Mouse (Mus musculus): ENCODE measurements around the gene Cald1. TPM values are rescaled to one million over a fixed set of nuclear protein-coding genes. Genes with fewer than 3 reads are reported as not detected.

Cald1 gene
- polyA plus RNA-seq, 1 experiment = 8.0 TPM

GRCm38 (mm10) chr6:34709289-34709688 is 111.0 kb downstream of the Cald1 start:
- no peaks in the 10 kb centered on the region for H3K36me3 ChIP-seq (ENCODE audit: control insufficient read depth, insufficient read depth, low read length)
- H3K4me1 ChIP-seq (ENCODE audit: control insufficient read depth, insufficient read depth, insufficient read length) = no peaks in the 10 kb centered on the region
- no peak for TF ChIP-seq CTCF (IDR thresholded peaks at IDR 0.05; ENCODE audit: extremely low read depth, insufficient read depth, insufficient read length, insufficient replicate concordance)
- 25% methylated on average over 11 of the region's 11 CpGs for WGBS
- H3K27me3 ChIP-seq (ENCODE audit: control insufficient read depth, insufficient read depth, low read length) = no peaks in the 10 kb centered on the region
- H3K4me3 ChIP-seq (ENCODE audit: extremely low read depth, insufficient read depth, insufficient read length) = no peak overlapping the region
- DNase-seq (ENCODE audit: low read depth in 1 of 2, low spot score in 2 of 2) = no peak
- no peak overlapping the region for H3K27ac ChIP-seq (ENCODE audit: insufficient read depth, low read length)

GRCm38 (mm10) chr6:34709946-34710682 is 111.8 kb downstream of the Cald1 start:
- DNase-seq (ENCODE audit: low read depth in 1 of 2, low spot score in 2 of 2) = no peak
- no peaks in the 10 kb centered on the region for H3K27me3 ChIP-seq (ENCODE audit: control insufficient read depth, insufficient read depth, low read length)
- H3K27ac ChIP-seq (ENCODE audit: insufficient read depth, low read length) = no peak overlapping the region
- no peak overlapping the region for H3K4me3 ChIP-seq (ENCODE audit: extremely low read depth, insufficient read depth, insufficient read length)
- H3K36me3 ChIP-seq (ENCODE audit: control insufficient read depth, insufficient read depth, low read length) = no peaks in the 10 kb centered on the region
- H3K4me1 ChIP-seq (ENCODE audit: control insufficient read depth, insufficient read depth, insufficient read length) = no peaks in the 10 kb centered on the region
- TF ChIP-seq POLR2A (IDR thresholded peaks at IDR 0.05; ENCODE audit: low read depth, low read length) = no peak
- no peak for TF ChIP-seq CTCF (IDR thresholded peaks at IDR 0.05; ENCODE audit: extremely low read depth, insufficient read depth, insufficient read length, insufficient replicate concordance)
- 77% methylated on average over 14 of the region's 14 CpGs for WGBS

- WGBS = 92% methylated on average over 5 of the region's 5 CpGs
- no peak overlapping the region for H3K27ac ChIP-seq (ENCODE audit: insufficient read depth, low read length)
Observed at GRCm38 (mm10) chr6:34710848-34711247, 112.5 kb downstream of the Cald1 start.

GRCm38 (mm10) chr6:34711620-34712019 is 113.3 kb downstream of the Cald1 start:
- no peak for DNase-seq (ENCODE audit: low read depth in 1 of 2, low spot score in 2 of 2)
- Histone ChIP-seq H3K36me3 (ENCODE audit: control insufficient read depth, insufficient read depth, low read length) (no peaks in the 10 kb centered on the region), H3K27me3 (ENCODE audit: control insufficient read depth, insufficient read depth, low read length) (no peaks in the 10 kb centered on the region), H3K4me1 (ENCODE audit: control insufficient read depth, insufficient read depth, insufficient read length) (no peaks in the 10 kb centered on the region), H3K4me3 (ENCODE audit: extremely low read depth, insufficient read depth, insufficient read length) (no peak overlapping the region), H3K27ac (ENCODE audit: insufficient read depth, low read length) (no peak overlapping the region)
- WGBS = 88% methylated on average over 10 of the region's 10 CpGs
- TF ChIP-seq CTCF (IDR thresholded peaks at IDR 0.05; ENCODE audit: extremely low read depth, insufficient read depth, insufficient read length, insufficient replicate concordance) (no peak), POLR2A (IDR thresholded peaks at IDR 0.05; ENCODE audit: low read depth, low read length) (no peak)

More at GRCm38 (mm10) chr6:34710848-34711247, 112.5 kb downstream of the Cald1 start:
- Histone ChIP-seq H3K4me3 (ENCODE audit: extremely low read depth, insufficient read depth, insufficient read length) (no peak overlapping the region), H3K4me1 (ENCODE audit: control insufficient read depth, insufficient read depth, insufficient read length) (no peaks in the 10 kb centered on the region), H3K27me3 (ENCODE audit: control insufficient read depth, insufficient read depth, low read length) (no peaks in the 10 kb centered on the region), H3K36me3 (ENCODE audit: control insufficient read depth, insufficient read depth, low read length) (no peaks in the 10 kb centered on the region)
- DNase-seq (ENCODE audit: low read depth in 1 of 2, low spot score in 2 of 2) = no peak
- TF ChIP-seq POLR2A (IDR thresholded peaks at IDR 0.05; ENCODE audit: low read depth, low read length) (no peak), CTCF (IDR thresholded peaks at IDR 0.05; ENCODE audit: extremely low read depth, insufficient read depth, insufficient read length, insufficient replicate concordance) (no peak)

- DNase-seq (ENCODE audit: low read depth in 1 of 2, low spot score in 2 of 2) = no peak
- H3K4me1 ChIP-seq (ENCODE audit: control insufficient read depth, insufficient read depth, insufficient read length) = no peaks in the 10 kb centered on the region
- no peaks in the 10 kb centered on the region for H3K27me3 ChIP-seq (ENCODE audit: control insufficient read depth, insufficient read depth, low read length)
- WGBS = 80% methylated on average over 3 of the region's 4 CpGs
- H3K36me3 ChIP-seq (ENCODE audit: control insufficient read depth, insufficient read depth, low read length) = no peaks in the 10 kb centered on the region
- no peak for TF ChIP-seq CTCF (IDR thresholded peaks at IDR 0.05; ENCODE audit: extremely low read depth, insufficient read depth, insufficient read length, insufficient replicate concordance)
- no peak for TF ChIP-seq POLR2A (IDR thresholded peaks at IDR 0.05; ENCODE audit: low read depth, low read length)
- no peak overlapping the region for H3K4me3 ChIP-seq (ENCODE audit: extremely low read depth, insufficient read depth, insufficient read length)
- H3K27ac ChIP-seq (ENCODE audit: insufficient read depth, low read length) = no peak overlapping the region
Observed at GRCm38 (mm10) chr6:34713169-34713568, 114.9 kb downstream of the Cald1 start.

- no peak for DNase-seq (ENCODE audit: low read depth in 1 of 2, low spot score in 2 of 2)
- WGBS = 89% methylated on average over 8 of the region's 8 CpGs
- H3K27me3 ChIP-seq (ENCODE audit: control insufficient read depth, insufficient read depth, low read length) = no peaks in the 10 kb centered on the region
- H3K4me3 ChIP-seq (ENCODE audit: extremely low read depth, insufficient read depth, insufficient read length) = no peak overlapping the region
- TF ChIP-seq CTCF (IDR thresholded peaks at IDR 0.05; ENCODE audit: extremely low read depth, insufficient read depth, insufficient read length, insufficient replicate concordance) (no peak), POLR2A (IDR thresholded peaks at IDR 0.05; ENCODE audit: low read depth, low read length) (no peak)
- H3K27ac ChIP-seq (ENCODE audit: insufficient read depth, low read length) = no peak overlapping the region
- H3K4me1 ChIP-seq (ENCODE audit: control insufficient read depth, insufficient read depth, insufficient read length) = no peaks in the 10 kb centered on the region
- H3K36me3 ChIP-seq (ENCODE audit: control insufficient read depth, insufficient read depth, low read length) = no peaks in the 10 kb centered on the region
Observed at GRCm38 (mm10) chr6:34713777-34714176, 115.5 kb downstream of the Cald1 start.

GRCm38 (mm10) chr6:34714612-34715011 is 116.3 kb downstream of the Cald1 start:
- Histone ChIP-seq H3K27me3 (ENCODE audit: control insufficient read depth, insufficient read depth, low read length) (no peaks in the 10 kb centered on the region), H3K27ac (ENCODE audit: insufficient read depth, low read length) (no peak overlapping the region), H3K4me1 (ENCODE audit: control insufficient read depth, insufficient read depth, insufficient read length) (no peaks in the 10 kb centered on the region), H3K4me3 (ENCODE audit: extremely low read depth, insufficient read depth, insufficient read length) (no peak overlapping the region), H3K36me3 (ENCODE audit: control insufficient read depth, insufficient read depth, low read length) (no peaks in the 10 kb centered on the region)
- no peak for DNase-seq (ENCODE audit: low read depth in 1 of 2, low spot score in 2 of 2)
- 82% methylated on average over 4 of the region's 4 CpGs for WGBS
- TF ChIP-seq CTCF (IDR thresholded peaks at IDR 0.05; ENCODE audit: extremely low read depth, insufficient read depth, insufficient read length, insufficient replicate concordance) = no peak
- no peak for TF ChIP-seq POLR2A (IDR thresholded peaks at IDR 0.05; ENCODE audit: low read depth, low read length)
